Mouse (Mus musculus) lung, adult 2 months (tissue): ENCODE measurements around the gene H2-DMb2.

Experiments
- CTCF ChIP-seq: fragments of 200-500 bp; IDR thresholded peaks from 2 replicates; pipeline ENCODE4 v1.5.1; 2011; ENCODE audit warnings: mild to moderate bottlenecking, low read length, control low read depth; ENCODE audit not compliant: insufficient read depth
- POLR2A ChIP-seq: fragments of 200-500 bp; IDR thresholded peaks from 2 replicates; pipeline ENCODE4 v1.6.1; 2011; ENCODE audit warnings: low read depth, mild to moderate bottlenecking, control low read depth, low read length, borderline replicate concordance; ENCODE audit errors: extremely low read depth

DNA sequence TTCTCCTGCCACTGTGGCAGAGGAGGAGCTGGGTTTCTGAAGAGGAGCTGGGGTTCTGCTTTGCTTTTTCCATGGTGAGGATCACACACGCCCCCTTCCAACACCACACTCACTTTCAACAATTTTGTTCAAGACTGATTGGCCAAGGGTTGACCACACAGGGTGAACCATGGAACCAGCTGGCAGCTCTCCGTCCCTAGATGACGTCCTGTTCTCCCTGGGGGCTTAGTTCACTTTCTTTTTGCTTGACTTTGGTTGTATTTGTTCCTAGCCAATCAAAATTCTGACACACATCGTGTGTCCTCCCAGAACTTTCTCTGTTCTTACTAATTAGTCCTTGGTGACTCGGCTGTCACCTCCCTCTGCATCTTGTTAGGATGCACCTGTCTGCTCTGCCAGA is 45.8 kb upstream of the H2-DMb2 start:
- no peak for TF ChIP-seq CTCF
- no peak for TF ChIP-seq POLR2A
